In genomic region chr7:119861335-119862091, GRCm38 (mm10) we compare ENCODE assay signal across 8 mouse cellular contexts. TPM values are rescaled to one million over a fixed set of nuclear protein-coding genes. Genes with fewer than 3 reads are reported as not detected.
DNase-seq lines count a peak whose midpoint lies in the region; ATAC-seq and TF ChIP-seq lines count a peak whose summit lies in the region.

No protein-coding gene starts in this region.

- H3K36me3 ChIP-seq in intestine, postnatal 0 days (ENCODE audit: control insufficient read depth, insufficient read depth) = peaks cover 8% of the 10 kb centered on the region
- H3K36me3 ChIP-seq in limb, embryonic 15.5 days = peaks cover 30% of the 10 kb centered on the region

- H3K4me3 ChIP-seq in intestine, postnatal 0 days (ENCODE audit: low read depth, low read length) = no peak overlapping the region
- H3K4me3 ChIP-seq in limb, embryonic 15.5 days = no peak overlapping the region

- peak; percentile 86 for ATAC-seq in activated CD4-positive, CD25-positive, alpha-beta regulatory T cell, adult 4 months
- ATAC-seq in intestine, postnatal 0 days = peak; percentile 47
- ATAC-seq in limb, embryonic 15.5 days (ENCODE audit: insufficient number of reproducible peaks, low FRiP score, low TSS enrichment, low read depth) = 0 out of 2 replicates have a peak, but pooled peaks have one; percentile 66

- no peaks in the 10 kb centered on the region for H3K9me3 ChIP-seq in intestine, postnatal 0 days (ENCODE audit: control insufficient read depth)
- no peaks in the 10 kb centered on the region for H3K9me3 ChIP-seq in limb, embryonic 15.5 days

- peak overlapping the region; percentile 55 for H3K27ac ChIP-seq in intestine, postnatal 0 days (ENCODE audit: low read depth, low read length)
- peak overlapping the region; percentile 82 for H3K27ac ChIP-seq in limb, embryonic 15.5 days

- no peak overlapping the region for H3K4me2 ChIP-seq in intestine, postnatal 0 days (replicated peaks; ENCODE audit: low read depth)
- H3K4me2 ChIP-seq in limb, embryonic 15.5 days = no peak overlapping the region

- no peak overlapping the region; the same call in 1 of the 2 replicates for H3K9ac ChIP-seq in intestine, postnatal 0 days (ENCODE audit: low read depth, low read length)
- no peak overlapping the region for H3K9ac ChIP-seq in limb, embryonic 15.5 days

- H3K27me3 ChIP-seq in intestine, postnatal 0 days (replicated peaks; ENCODE audit: control insufficient read depth, insufficient read depth, low read length) = no peaks in the 10 kb centered on the region
- no peaks in the 10 kb centered on the region for H3K27me3 ChIP-seq in limb, embryonic 15.5 days

- peaks cover 13% of the 10 kb centered on the region; the same call in 1 of the 2 replicates for H3K4me1 ChIP-seq in intestine, postnatal 0 days (replicated peaks; ENCODE audit: control insufficient read depth, insufficient read depth, low read length)
- peaks cover 7% of the 10 kb centered on the region; the same call in 1 of the 2 replicates for H3K4me1 ChIP-seq in limb, embryonic 15.5 days

- 34% methylated on average over 6 of the region's 6 CpGs for WGBS in intestine, postnatal 0 days
- 28% methylated on average over 6 of the region's 6 CpGs for WGBS in limb, embryonic 15.5 days

- peak; percentile 19; the same call in 1 of the 2 replicates for TF ChIP-seq CTCF in intestine, postnatal 0 days (IDR thresholded peaks at IDR 0.05; ENCODE audit: low read depth)

- peak; percentile 53 for DNase-seq in 3134 (ENCODE audit: extremely low read depth, insufficient read length, low spot score)
- DNase-seq in embryo, embryonic 11 days = peak; percentile 84
- DNase-seq in heart, adult 11 months = peak; percentile 97
- DNase-seq in naive thymus-derived CD4-positive, alpha-beta T cell, adult 2 months (ENCODE audit: low read depth) = peak; percentile 72
- DNase-seq in thymus, postnatal 0 days (ENCODE audit: low spot score) = peak; percentile 56

RNA-seq across cellular contexts. Expression of gene Lyrm1, which starts 34.1 kb away (rescaled TPM):
- 10 to 100 TPM; 20.3 to 22.3 TPM for polyA plus RNA-seq in activated CD4-positive, CD25-positive, alpha-beta regulatory T cell, adult 4 months (2017; shearing (Covaris generic))
- polyA plus RNA-seq in intestine, postnatal 0 days (2015; fragmentation: Nextera tagmentation; extraction: Ambion mirVana) = 11.8 and 12.5 TPM in 2 replicates
- 9.1 and 9.9 TPM in 2 replicates for polyA plus RNA-seq in limb, embryonic 15.5 days (2015; fragmentation: Nextera tagmentation; extraction: Ambion mirVana)
- 10.6 and 10.7 TPM in 2 replicates for polyA plus RNA-seq in thymus, postnatal 0 days (2015; fragmentation: Nextera tagmentation; extraction: Ambion mirVana)

RNA-seq across cellular contexts. Expression of gene Dcun1d3, which starts 34.6 kb away (rescaled TPM):
- polyA plus RNA-seq in activated CD4-positive, CD25-positive, alpha-beta regulatory T cell, adult 4 months (2017; shearing (Covaris generic)) = 1 to 10 TPM; 6.1 to 7.7 TPM
- 11.9 and 15.8 TPM in 2 replicates for polyA plus RNA-seq in intestine, postnatal 0 days (2015; fragmentation: Nextera tagmentation; extraction: Ambion mirVana)
- polyA plus RNA-seq in limb, embryonic 15.5 days (2015; fragmentation: Nextera tagmentation; extraction: Ambion mirVana) = 12.9 and 13.9 TPM in 2 replicates
- polyA plus RNA-seq in thymus, postnatal 0 days (2015; fragmentation: Nextera tagmentation; extraction: Ambion mirVana) = 6.5 TPM in 2 replicates
